Mouse (Mus musculus): ENCODE data around the gene Gm21258.
"Not testable (repeated sequence)": the region's sequence is repeated elsewhere in the genome, so short reads cannot be mapped to it uniquely, and the experiment has no call there.

Gm21258 gene

DNA sequence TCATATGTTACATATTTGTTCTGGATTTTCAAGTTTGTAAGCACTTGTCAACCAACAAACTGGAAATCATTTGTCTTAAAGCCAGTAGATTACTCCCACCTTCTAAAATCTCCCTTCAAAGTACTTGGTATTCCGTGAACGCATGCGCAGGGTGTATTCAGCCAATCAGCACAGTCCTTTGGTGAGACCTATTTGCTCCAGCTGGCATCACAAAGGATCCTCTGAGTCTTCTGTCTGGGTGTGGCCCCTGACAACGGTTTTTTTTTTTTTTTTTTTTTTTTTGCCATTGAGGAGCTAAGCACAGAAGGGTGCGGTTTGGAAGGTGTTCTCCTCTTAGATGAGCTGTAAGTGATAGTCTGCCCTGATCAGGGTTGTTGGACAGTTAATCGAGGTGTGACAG is at the start of gene Gm21258:
Gm21258 (plus strand) TSS at position 301 of the 400 bp plus-strand sequence.
- not testable (repeated sequence) for DNase-seq
